Mouse (Mus musculus) brain, embryonic 14.5 days (tissue): ENCODE data around the gene Atxn7. TPM values are rescaled to one million over a fixed set of nuclear protein-coding genes. Genes with fewer than 3 reads are reported as not detected.
"Not testable (repeated sequence)": the region's sequence is repeated elsewhere in the genome, so short reads cannot be mapped to it uniquely, and the experiment has no call there.

Source experiments
- DNase-seq: peaks from one replicate; pipeline ENCODE4 v3.0.0-alpha.2; 2011; ENCODE audit warnings: low read depth
- CTCF ChIP-seq: fragments of 200-500 bp; IDR thresholded peaks from 2 replicates; pipeline ENCODE4 v1.5.1; 2012; ENCODE audit warnings: inconsistent platforms, mild to moderate bottlenecking, moderate library complexity, borderline replicate concordance; ENCODE audit not compliant: insufficient read depth, insufficient read length; ENCODE audit errors: extremely low read depth
- POLR2A ChIP-seq: fragments of 200-500 bp; IDR thresholded peaks from 2 replicates; pipeline ENCODE4 v1.6.1; 2012; ENCODE audit warnings: mild to moderate bottlenecking, inconsistent platforms, borderline replicate concordance; ENCODE audit not compliant: poor library complexity, insufficient read depth, insufficient read length, severe bottlenecking; ENCODE audit errors: extremely low read depth
- polyA plus RNA-seq: library from polyadenylated mRNA; depleted of rRNA; stranded (reverse); fragments of >200 nt; gene quantifications from 2 replicates; pipeline ENCODE4 v1.2.3, GENCODE M21; 2012

Atxn7 gene
- polyA plus RNA-seq, 1 experiment = 19.5 TPM

GRCm38 (mm10) chr14:14036352-14036751 is 75.1 kb downstream of the Atxn7 start:
- TF ChIP-seq CTCF (no peak), POLR2A (no peak)
- no peak for DNase-seq

- DNase-seq = no peak
These were observed 77.0 kb downstream of the Atxn7 start for GRCm38 (mm10) chr14:14038233-14038632.

DNA sequence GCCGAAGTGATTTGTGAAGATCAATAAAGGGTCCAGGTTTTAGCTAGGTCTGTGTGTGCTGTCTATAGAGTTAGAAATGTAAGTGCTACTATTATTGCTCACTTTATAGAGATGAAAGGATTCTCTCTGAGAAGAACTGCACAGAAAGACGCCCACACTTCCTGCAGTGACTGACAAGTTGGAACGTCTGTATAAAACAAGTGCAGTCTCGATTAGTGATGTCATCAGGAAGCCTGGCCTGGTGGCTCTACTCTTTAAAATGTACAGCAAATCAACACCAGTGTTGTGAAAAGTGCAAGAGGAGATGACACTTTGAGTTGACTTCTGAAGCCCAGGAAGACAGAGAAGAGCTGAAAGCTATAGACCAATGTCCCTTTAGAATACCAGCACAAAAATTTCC is 81.1 kb downstream of the Atxn7 start:
- DNase-seq = peak; percentile 34
- TF ChIP-seq POLR2A = no peak
- no peak for TF ChIP-seq CTCF

More at GRCm38 (mm10) chr14:14038233-14038632, 77.0 kb downstream of the Atxn7 start:
- TF ChIP-seq CTCF = no peak
- no peak for TF ChIP-seq POLR2A

DNA sequence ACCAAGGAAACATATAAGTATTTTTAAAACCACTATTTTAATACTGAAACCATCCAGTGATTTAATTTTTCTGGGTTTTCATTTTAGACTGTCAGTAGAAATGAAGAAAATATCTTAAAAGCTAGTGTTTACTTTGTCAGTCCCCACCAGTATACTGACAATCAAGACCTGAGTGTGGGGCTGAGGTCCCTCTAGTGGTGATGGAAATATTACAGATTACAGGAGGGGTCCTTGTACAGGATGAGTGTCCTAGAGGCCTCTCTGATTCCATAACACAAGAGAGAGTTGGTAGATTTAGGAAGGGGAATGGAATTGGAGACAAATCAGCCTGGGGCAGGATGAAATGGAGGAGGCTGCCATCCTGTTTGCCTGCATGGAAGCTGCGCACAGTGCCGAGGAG is 93.1 kb downstream of the Atxn7 start:
- peak; percentile 60; the same call in 1 of the 2 replicates for TF ChIP-seq CTCF
- no peak for TF ChIP-seq POLR2A
- peak; percentile 61 for DNase-seq

DNA sequence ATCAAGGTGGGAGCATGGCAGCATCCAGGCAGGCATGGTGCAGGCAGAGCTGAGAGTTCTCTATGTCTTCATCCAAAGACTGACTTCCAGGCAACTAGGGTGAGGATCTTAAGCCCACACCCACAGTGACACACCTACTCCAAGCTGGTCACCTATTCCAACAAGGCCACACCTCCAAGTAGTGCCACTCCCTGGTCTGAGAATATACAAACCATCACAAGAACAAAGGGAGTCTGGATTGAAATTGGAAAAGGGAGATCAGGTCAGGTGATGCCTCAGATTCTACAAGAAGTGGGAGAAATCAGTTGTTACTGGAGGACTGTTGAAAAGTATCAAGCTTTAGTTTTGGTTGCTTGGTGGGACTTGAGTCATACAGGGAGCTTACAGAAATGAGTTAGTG is 98.4 kb downstream of the Atxn7 start:
- DNase-seq = not testable (repeated sequence)

- DNase-seq = peak; percentile 38
These were observed 101.4 kb downstream of the Atxn7 start for GRCm38 (mm10) chr14:14062531-14063245.

GRCm38 (mm10) chr14:14063382-14063781 is 102.1 kb downstream of the Atxn7 start:
- DNase-seq = peak; percentile 57
- no peak for TF ChIP-seq POLR2A

More at GRCm38 (mm10) chr14:14062531-14063245, 101.4 kb downstream of the Atxn7 start:
- TF ChIP-seq CTCF = no peak
- no peak for TF ChIP-seq POLR2A

- peak; percentile 91 for DNase-seq
- no peak for TF ChIP-seq CTCF
- TF ChIP-seq POLR2A = no peak
These were observed 103.4 kb downstream of the Atxn7 start for GRCm38 (mm10) chr14:14064486-14065141.

GRCm38 (mm10) chr14:14065142-14065498 is 103.9 kb downstream of the Atxn7 start:
- DNase-seq = no peak
- no peak for TF ChIP-seq CTCF
- TF ChIP-seq POLR2A = no peak

GRCm38 (mm10) chr14:14066241-14066640 is 105.0 kb downstream of the Atxn7 start:
- DNase-seq = no peak

GRCm38 (mm10) chr14:14067648-14068472 is 106.6 kb downstream of the Atxn7 start:
- TF ChIP-seq POLR2A = no peak
- peak; percentile 75 for DNase-seq

More at GRCm38 (mm10) chr14:14066241-14066640, 105.0 kb downstream of the Atxn7 start:
- TF ChIP-seq CTCF (no peak), POLR2A (no peak)
